17 mouse cellular contexts compared by ENCODE assay signal in genomic region chr8:124304141-124304540, GRCm38 (mm10).
DNase-seq lines count a peak whose midpoint lies in the region; ATAC-seq and TF ChIP-seq lines count a peak whose summit lies in the region.
"Had no signal": no experiment of that assay in that cellular context is flagged by ENCODE, and none has a peak within 500 bp of the region (broad histone marks: within the 10 kb centered on the region; RNA-seq: fewer than 3 reads in every experiment).

No protein-coding gene starts in this region.

- H3K9me3 ChIP-seq in heart, embryonic 13.5 days: no peaks in the 10 kb centered on the region
- H3K9me3 ChIP-seq in kidney, embryonic 15.5 days (replicated peaks): no peaks in the 10 kb centered on the region
- no peaks in the 10 kb centered on the region for H3K9me3 ChIP-seq in lung, embryonic 16.5 days (ENCODE audit: control insufficient read depth, low read length)
- H3K9me3 ChIP-seq: embryonic facial prominence, embryonic 12.5 days; forebrain, embryonic 15.5 days; heart, embryonic 12.5 days; hindbrain, embryonic 15.5 days had no signal

- 0 out of 2 replicates have a peak overlapping the region, but pooled peaks have one; percentile 40 for H3K9ac ChIP-seq in heart, embryonic 13.5 days
- H3K9ac ChIP-seq in heart, adult 2 months (ENCODE audit: low read depth, low read length): no peak overlapping the region
- no peak overlapping the region for H3K9ac ChIP-seq in kidney, embryonic 15.5 days
- H3K9ac ChIP-seq in lung, embryonic 16.5 days (ENCODE audit: low read length): no peak overlapping the region
- H3K9ac ChIP-seq: embryonic facial prominence, embryonic 12.5 days; forebrain, embryonic 15.5 days; heart, embryonic 12.5 days; hindbrain, embryonic 15.5 days had no signal

- no peak for DNase-seq in heart, adult 2 months
- DNase-seq in kidney, postnatal 25 days: no peak
- no peak for DNase-seq in lung, adult 2 months
- DNase-seq in brain, adult 2 months (ENCODE audit: low read depth, low spot score): peak; percentile 60
- DNase-seq: adrenal gland, postnatal 10 days; cerebellum, adult 11-12 months; cerebellum, adult 9-10 months; cerebellum, postnatal 25 days; gastrocnemius, postnatal 14 days; heart, postnatal 36 days had no signal

- no peak overlapping the region for H3K4me3 ChIP-seq in heart, embryonic 13.5 days
- H3K4me3 ChIP-seq in heart, adult 2 months: no peak overlapping the region
- no peak overlapping the region for H3K4me3 ChIP-seq in kidney, embryonic 15.5 days (replicated peaks)
- no peak overlapping the region for H3K4me3 ChIP-seq in lung, embryonic 16.5 days (ENCODE audit: low read length)
- H3K4me3 ChIP-seq in lung, adult 2 months (replicated peaks; ENCODE audit: extremely low read depth, low read depth, low read length): no peak overlapping the region
- H3K4me3 ChIP-seq: embryonic facial prominence, embryonic 12.5 days; forebrain, embryonic 15.5 days; heart, embryonic 12.5 days; hindbrain, embryonic 15.5 days had no signal

- no peak for TF ChIP-seq EP300 in heart, adult 2 months (IDR thresholded peaks at IDR 0.05; ENCODE audit: insufficient read depth, low read depth, low read length)

- H3K4me2 ChIP-seq in heart, embryonic 13.5 days: no peak overlapping the region
- no peak overlapping the region for H3K4me2 ChIP-seq in kidney, embryonic 15.5 days
- H3K4me2 ChIP-seq in lung, embryonic 16.5 days (ENCODE audit: low read depth, low read length): no peak overlapping the region
- H3K4me2 ChIP-seq: embryonic facial prominence, embryonic 12.5 days; forebrain, embryonic 15.5 days; heart, embryonic 12.5 days; hindbrain, embryonic 15.5 days had no signal

- no peaks in the 10 kb centered on the region for H3K27me3 ChIP-seq in heart, embryonic 13.5 days (replicated peaks)
- H3K27me3 ChIP-seq in heart, adult 2 months (ENCODE audit: control insufficient read depth, insufficient read depth, low read length): no peaks in the 10 kb centered on the region
- no peaks in the 10 kb centered on the region for H3K27me3 ChIP-seq in kidney, embryonic 15.5 days
- H3K27me3 ChIP-seq in lung, embryonic 16.5 days (ENCODE audit: control insufficient read depth, insufficient read depth, low read depth, low read length): no peaks in the 10 kb centered on the region
- H3K27me3 ChIP-seq: embryonic facial prominence, embryonic 12.5 days; forebrain, embryonic 15.5 days; heart, embryonic 12.5 days; hindbrain, embryonic 15.5 days had no signal

- TF ChIP-seq CTCF in heart, adult 2 months (IDR thresholded peaks at IDR 0.05): no peak
- no peak for TF ChIP-seq CTCF in lung, adult 2 months (IDR thresholded peaks at IDR 0.05; ENCODE audit: insufficient read depth, low read length)

- peaks cover 67% of the 10 kb centered on the region for H3K4me1 ChIP-seq in heart, embryonic 13.5 days
- H3K4me1 ChIP-seq in heart, adult 2 months (ENCODE audit: control insufficient read depth, insufficient read depth, low read length): peaks cover 12% of the 10 kb centered on the region
- peaks cover 28% of the 10 kb centered on the region for H3K4me1 ChIP-seq in kidney, embryonic 15.5 days
- no peaks in the 10 kb centered on the region for H3K4me1 ChIP-seq in lung, embryonic 16.5 days (replicated peaks; ENCODE audit: control insufficient read depth, insufficient read depth, low read length)
- peaks cover 12% of the 10 kb centered on the region for H3K4me1 ChIP-seq in lung, adult 2 months (ENCODE audit: control insufficient read depth, insufficient read depth, low read length)

- TF ChIP-seq POLR2A in heart, adult 2 months (IDR thresholded peaks at IDR 0.05; ENCODE audit: insufficient read depth, low read depth, low read length): no peak
- no peak for TF ChIP-seq POLR2A in lung, adult 2 months (IDR thresholded peaks at IDR 0.05; ENCODE audit: borderline replicate concordance, extremely low read depth, low read depth, low read length)

- peaks cover 21% of the 10 kb centered on the region for H3K36me3 ChIP-seq in heart, embryonic 13.5 days
- H3K36me3 ChIP-seq in heart, adult 2 months (ENCODE audit: control insufficient read depth, insufficient read depth, low read length): no peaks in the 10 kb centered on the region
- H3K36me3 ChIP-seq in kidney, embryonic 15.5 days: peaks cover 16% of the 10 kb centered on the region; the same call in 1 of the 2 replicates
- H3K36me3 ChIP-seq in lung, embryonic 16.5 days (ENCODE audit: control insufficient read depth, insufficient read depth, low read length): no peaks in the 10 kb centered on the region
- H3K36me3 ChIP-seq: hindbrain, embryonic 15.5 days had no signal

- no peak for ATAC-seq in heart, embryonic 13.5 days (ENCODE audit: extremely low read depth, insufficient number of reproducible peaks, low FRiP score, low TSS enrichment)
- ATAC-seq in kidney, embryonic 15.5 days (replicated peaks; ENCODE audit: low FRiP score): peak; percentile 9; the same call in 1 of the 2 replicates
- ATAC-seq in lung, embryonic 16.5 days (ENCODE audit: low read depth): 0 out of 2 replicates have a peak, but pooled peaks have one; percentile 26
- ATAC-seq: forebrain, embryonic 15.5 days had no signal

- intact Hi-C loops in heart, adult 2 months (cut with DNase I): no loop called here

- no peak overlapping the region for H3K27ac ChIP-seq in heart, embryonic 13.5 days (replicated peaks)
- H3K27ac ChIP-seq in heart, adult 2 months: no peak overlapping the region
- H3K27ac ChIP-seq in kidney, embryonic 15.5 days: 0 out of 2 replicates have a peak overlapping the region, but pooled peaks have one; percentile 1
- H3K27ac ChIP-seq in lung, embryonic 16.5 days (ENCODE audit: low read length): no peak overlapping the region
- H3K27ac ChIP-seq: embryonic facial prominence, embryonic 12.5 days; forebrain, embryonic 15.5 days; hindbrain, embryonic 15.5 days had no signal

- 76% methylated on average over 4 of the region's 4 CpGs for WGBS in heart, embryonic 13.5 days
- WGBS in heart, adult 2 months: 88% methylated on average over 4 of the region's 4 CpGs
- 56% methylated on average over 4 of the region's 4 CpGs for WGBS in kidney, embryonic 15.5 days
- 80% methylated on average over 4 of the region's 4 CpGs for WGBS in lung, embryonic 16.5 days
- WGBS in lung, adult 2 months: 92% methylated on average over 4 of the region's 4 CpGs

- H3K79me2 ChIP-seq in heart, adult 2 months (replicated peaks; ENCODE audit: control insufficient read depth, insufficient read depth, low read length): no peaks in the 10 kb centered on the region; the same call in 1 of the 2 replicates
